Mouse (Mus musculus) myocyte (in vitro differentiated cells): Measurements from ENCODE around the gene Gas7.

Experiments used
- CEBPB ChIP-seq: IDR thresholded peaks from 2 replicates; pipeline ENCODE4 v1.6.1; 2011; ENCODE audit warnings: mild to moderate bottlenecking, moderate library complexity; ENCODE audit not compliant: poor library complexity, insufficient read depth, severe bottlenecking
- USF1 ChIP-seq: IDR thresholded peaks from one replicate; pipeline ENCODE4 v1.6.1; 2011; ENCODE audit warnings: low read depth, mild to moderate bottlenecking, control low read depth, moderate library complexity

GRCm38 (mm10) chr11:67652194-67652892 is 197.1 kb downstream of the Gas7 start:
- TF ChIP-seq USF1 (no peak), CEBPB (no peak)
